Mouse (Mus musculus): ENCODE results near the gene Pip5k1b.
A peak's percentile ranks its signal among the peaks of the same experiment; 100 is the strongest.

Pip5k1b gene

DNA sequence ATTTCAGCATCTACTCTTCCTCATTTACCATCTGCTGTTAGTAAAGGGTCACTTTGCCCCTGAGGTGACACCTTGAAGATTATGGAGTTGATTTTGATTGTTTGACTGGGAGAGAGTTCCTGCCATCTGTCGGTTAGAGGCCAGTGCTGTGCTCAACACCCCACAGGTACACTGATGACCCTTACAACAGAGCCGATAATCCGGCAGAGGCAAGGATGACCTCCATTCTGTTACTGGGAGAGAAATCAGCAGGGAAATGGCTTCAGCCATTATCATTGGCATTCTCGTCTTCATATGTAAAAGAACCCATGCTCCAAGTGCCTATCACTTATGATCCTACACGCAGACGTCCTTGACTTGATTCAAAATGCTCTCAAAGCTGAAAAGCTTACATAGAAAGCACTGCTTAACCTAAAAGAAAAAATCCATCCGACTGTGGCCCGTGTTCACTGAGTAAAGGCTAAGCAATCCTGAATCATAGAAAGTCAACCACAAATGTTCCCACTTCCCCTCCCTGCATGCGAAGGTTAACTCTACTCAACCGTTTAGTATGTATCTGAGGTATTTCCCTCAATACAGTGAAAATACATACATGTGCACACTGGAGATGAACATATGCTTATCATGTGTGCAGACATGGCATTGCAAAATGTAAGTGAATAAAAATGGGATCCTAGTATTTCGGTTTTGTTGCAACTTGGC is 146.7 kb downstream of the Pip5k1b start:
- DNase-seq, result no peak

DNA sequence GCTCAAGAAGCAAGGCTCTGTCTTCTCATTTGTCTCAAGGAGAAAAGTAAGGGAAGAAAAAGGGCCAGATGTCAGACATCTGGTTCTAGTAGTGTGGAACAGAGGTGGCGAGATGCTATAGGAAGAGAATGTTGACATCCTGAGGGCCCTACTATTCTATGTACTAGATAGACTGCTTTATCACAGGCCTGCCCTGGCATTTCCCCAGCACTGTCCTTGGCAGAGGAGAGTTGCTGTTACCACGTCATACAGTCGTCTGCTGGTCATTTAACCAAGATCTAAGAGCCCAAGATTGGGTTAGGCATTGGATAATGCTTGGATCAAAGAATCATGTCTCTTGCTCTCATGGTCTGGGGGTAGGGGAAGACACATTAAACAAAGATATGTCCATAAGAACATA is 151.0 kb downstream of the Pip5k1b start:
- DNase-seq, result no peak

DNA sequence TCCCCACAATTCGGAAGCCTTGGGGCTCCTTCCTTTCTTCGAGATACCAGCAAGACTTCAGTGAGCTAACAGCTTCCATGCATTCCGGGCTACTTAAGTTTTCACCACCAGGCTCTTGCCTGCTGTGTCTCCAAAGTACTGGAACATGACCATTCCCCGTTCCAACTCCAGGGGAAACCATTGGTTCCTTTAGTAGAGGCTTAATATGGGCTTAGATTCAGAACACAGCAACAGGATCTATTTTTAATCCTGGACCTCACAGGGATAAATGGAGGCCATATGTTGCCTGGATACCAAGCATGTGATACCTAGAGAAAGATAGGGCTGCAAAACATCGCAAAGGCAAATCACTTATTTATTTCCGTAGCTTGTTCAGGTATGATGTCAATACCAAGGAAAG is 152.4 kb downstream of the Pip5k1b start:
- DNase-seq, result no peak

DNA sequence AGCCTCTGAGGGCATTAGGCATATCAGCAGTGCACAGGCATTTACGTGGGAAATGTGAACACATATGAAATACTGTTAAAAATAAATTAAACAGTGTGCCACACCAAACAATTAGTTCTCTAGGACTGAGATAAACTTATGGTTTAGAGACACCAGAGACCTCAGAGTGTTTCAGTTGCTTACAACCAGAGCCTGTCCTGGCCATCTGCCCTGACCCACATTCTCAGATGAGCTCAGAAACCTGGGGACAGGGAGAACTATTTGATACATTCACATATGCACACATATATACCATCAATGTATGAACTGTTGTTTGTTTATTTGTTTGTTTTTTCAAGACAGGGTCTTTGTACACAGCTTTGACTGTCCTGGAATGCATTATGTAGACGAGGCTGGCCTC is 161.8 kb downstream of the Pip5k1b start:
- DNase-seq, result no peak

DNA sequence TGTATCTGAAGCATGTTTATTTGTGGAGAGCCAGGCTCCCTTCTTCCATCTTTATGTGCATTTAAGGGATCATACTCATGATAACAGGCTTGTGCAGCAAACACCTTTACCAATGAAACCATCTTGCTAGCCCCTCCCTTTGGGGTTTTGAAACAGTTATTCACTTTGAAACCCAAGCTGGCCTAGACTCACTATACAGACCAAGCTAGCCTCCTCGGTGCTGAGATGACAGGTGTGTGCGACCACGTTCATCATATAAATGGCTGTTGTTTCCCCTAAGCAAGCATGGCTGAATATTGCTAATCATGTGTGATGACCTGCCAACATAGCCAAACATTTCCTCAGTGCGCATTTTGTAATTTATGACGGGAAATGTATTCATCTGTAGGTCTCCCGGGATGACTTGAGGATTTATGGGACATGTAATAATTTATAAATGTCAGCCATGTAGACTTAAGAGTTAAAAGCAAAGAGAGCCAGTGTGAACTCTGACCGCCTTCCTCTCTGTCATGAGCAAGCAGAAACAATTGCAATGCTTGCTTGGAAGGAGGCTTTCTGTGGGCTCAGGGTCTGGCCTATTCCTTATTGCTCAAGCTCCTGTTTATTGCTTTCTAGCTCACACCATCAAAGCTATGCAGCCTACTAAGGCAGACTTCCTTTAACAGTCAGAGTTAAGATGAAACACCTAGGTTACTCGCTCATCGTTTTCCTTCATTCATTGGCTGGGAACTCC is 164.0 kb downstream of the Pip5k1b start:
- DNase-seq, result no peak

DNA sequence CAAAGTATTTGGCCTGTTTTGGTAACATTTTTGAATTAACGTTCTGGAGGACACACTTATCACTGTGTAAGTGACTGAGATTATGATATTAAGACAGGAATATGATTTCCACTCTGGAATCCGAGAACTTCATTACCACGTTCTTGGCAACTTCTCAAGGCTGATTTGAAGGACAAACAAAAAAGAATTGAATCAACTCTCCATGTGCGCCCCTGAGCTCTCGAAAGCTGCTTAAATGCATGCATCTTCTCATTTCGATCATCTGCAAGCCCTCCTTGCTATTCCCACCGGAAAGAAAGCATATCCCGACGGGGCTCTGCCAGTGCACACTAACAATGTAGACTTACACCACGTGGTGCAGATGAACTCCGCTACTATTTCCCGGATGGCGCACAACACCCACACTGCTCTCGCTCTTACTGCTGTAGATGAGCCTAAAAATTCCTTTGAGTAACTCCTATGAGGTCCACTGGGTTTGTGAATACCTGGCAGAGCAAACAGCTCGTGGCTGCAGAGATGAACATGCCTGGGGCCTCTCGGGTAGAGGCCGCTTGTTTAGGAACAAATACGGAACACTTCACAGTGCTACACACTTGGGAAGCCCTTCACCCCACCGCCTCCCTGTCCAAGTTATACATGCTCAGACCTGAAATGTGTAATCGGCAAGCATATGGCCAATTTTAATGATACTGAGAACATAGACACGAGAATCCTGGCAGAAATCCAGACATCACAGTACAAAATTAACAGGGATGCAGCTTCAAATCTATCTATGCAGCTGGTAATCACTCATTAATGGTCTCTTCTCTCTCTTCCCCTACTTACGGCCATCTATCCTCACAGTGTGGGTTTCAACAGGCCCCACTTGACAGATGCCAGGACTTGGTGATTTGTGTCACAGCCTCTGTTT is 168.5 kb downstream of the Pip5k1b start:
- DNase-seq, result no peak

DNA sequence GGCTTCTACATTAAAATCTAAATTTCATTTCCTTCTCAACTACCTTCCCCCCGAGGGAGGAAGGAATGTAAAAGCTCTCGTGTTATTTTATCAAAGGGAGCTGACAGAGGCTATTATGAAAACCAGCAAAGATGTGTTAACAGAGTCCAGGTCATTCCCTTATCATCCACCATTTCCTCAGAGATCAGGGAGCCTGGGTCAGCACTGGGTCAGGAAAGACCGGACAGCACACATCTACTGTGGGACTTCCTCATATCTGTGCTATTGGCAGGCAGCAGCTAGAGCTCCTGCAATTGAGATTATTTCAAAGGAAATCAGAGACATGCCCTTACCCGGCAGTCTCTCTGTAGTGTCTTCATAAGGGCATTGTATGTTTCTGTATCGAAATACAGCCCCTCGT is 177.2 kb downstream of the Pip5k1b start:
- DNase-seq, result no peak

DNA sequence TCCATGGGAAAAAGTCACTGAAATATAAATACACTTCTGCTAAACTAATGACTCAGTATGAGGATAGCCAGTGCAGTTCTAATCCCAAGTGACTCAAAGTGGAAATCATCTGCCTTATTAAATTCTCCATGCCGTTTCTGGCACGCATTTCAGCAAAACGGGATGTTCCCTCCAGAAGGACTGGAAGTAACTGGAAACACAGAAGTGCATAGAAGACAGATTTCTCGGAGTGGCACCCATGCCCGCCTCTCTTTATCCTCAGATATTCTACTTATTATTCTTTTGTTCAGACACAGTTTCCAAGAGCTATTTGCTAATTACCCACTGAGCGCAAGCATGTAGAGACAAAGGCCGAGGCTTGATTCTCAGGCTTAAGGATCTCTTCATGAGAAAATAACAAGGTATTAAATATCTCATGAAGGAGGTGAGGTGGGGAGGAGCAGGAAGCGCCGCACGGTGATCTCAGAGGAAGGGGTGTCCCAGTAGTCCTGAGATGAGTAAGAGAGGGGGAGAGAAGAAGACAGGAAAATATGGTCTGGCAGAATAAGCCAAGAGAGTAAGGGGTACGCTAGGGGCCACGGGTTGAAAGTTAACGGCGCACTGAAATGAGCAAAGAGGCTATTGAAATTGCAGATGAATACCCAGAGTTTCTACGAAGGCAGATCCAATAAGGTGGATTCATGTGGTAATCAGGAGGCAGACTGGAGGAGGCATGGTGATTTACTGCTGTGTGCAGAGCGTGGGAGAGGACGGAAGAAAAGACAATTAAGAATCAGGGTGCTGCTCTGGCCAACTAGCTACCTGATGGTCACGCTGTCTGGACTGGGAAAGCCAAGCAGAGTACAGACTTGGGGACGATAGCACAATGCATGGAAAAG is 183.7 kb downstream of the Pip5k1b start:
- no peak for DNase-seq

DNA sequence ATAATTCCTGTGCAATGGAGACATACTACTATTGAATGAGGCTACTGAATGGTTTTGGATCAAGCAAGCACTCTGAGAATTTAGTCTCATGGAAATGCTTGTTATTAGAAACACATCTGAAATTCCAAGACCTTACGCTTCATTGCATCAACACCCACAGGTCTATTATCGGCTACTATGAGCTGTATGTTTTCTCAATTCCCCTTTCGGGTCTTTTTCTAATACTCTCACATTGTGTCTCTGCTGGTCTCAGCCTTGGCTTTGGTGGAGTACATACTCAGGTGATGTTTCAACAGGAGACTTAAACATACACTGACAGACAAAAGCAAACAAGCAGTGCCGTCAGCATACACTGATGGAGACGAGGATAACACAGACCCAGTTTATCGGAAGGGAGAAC is 187.3 kb downstream of the Pip5k1b start:
- no peak for DNase-seq

DNA sequence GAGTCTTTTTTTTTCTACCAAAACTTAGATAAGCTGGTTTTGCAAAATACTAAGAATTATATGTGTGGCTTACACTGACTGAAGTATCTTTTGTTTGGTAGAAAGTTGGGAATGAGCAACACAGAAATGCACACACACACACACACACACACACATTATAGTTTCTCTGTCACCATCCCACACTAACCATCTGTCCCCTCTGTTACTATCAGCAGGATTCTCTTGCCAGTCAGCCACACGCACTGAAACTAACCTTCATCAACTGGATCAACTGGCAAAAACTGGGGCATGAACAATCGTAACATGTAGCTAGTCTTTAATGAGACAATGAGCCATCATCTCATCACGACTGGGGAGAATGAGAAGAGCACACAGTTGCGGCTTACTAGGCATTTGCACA is 187.9 kb downstream of the Pip5k1b start:
- no peak for DNase-seq

DNA sequence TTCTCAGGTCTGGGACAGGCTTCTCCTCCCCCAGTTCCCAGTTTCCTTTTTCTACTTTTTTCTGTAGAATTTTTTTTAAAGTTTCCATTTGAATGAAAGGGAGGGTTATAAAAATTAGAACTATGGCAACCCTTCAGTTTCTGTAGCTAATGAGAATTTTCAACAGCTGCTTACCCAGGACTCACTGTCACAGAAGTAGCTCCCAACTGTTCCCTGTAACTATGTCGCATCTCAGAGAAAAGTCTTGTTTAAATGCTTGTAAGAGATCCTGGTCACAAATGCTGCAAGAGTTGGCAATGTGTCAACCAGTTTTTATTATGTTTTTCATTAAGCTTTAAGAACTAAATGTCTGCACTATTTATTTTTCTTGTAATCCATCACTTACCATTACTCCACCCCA is 188.9 kb downstream of the Pip5k1b start:
- DNase-seq, result no peak

DNA sequence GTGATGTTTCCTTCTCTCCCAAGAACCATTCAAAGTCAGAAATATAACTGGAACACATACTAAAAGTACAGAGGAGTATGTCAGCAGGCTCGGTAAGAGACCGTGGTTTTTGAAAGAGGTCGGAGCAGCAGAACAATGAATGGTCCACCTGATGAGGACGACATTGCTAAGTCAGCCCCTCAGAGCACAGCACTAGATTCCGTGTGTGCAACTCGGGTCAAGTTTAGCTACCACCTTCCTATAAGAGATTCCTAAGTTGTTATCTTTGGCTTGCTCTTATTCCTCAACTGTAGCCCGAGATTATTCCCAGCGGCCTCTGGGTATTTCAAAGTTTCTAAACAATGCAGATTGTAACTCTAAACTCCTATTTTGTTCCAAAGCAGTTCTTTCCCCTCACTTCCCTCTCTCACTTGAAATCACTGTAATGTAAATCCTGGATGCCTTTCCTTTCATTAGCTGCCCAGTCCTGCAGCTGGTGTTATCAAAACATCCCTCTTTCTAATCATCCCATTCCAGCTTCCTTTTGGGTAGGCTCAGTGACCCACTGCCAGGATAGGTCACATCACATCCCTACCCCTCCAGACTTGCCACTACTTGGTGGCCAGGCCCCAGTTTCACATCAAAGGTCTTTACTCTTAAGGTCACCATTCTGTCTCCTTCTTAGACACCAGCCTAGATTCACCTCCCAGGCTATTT is 192.9 kb downstream of the Pip5k1b start:
- DNase-seq, result no peak

DNA sequence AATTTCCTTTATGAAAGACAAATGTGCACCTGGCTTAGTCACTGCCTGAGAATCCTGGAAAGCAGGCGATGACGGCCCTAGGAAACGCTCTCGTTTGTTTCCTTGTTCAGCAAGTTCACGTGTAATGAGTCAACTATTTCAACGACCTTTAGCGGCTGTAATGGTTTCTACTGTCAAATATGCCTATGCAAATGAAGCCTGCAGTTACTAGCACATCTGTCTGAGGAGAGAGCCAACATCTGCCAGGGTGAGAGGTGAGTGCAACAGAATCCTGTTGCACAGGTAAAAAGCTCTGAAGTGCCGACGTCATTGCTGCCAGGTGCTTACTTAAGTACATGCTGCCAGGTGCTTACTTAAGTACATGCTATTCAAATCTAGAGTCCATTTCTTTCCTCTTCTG is 196.4 kb downstream of the Pip5k1b start:
- DNase-seq, result no peak

DNA sequence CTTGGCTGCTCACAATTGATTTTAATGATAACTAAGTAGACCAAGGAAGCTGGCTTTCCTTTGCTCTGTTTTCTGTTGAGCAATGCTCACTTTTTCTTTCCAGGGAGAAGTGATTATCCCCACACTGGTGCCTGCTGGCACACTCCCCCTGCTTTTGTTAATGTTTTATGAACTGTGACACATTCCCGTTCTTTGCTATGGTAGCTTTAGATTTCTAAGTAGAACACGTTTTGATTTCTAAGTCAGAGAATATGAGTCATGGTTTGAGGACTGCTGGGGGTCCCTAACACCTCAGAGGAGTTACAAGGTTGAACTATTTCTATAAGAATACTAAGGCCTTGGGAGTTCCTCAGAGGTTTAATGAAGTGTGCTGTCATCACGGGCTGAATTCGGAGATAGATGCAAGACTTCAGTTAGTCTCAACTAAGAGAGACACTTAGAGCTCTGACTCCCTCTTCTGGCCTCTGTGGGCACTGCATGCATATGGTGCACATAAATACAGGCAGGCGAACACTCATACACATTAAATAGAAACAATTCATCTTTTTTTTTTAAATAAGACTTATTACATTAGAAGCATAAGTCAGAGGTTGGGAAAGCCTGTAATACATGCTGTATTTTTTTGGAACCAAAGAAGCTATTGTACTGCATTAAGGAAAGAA is 203.2 kb downstream of the Pip5k1b start:
- DNase-seq, result no peak

DNA sequence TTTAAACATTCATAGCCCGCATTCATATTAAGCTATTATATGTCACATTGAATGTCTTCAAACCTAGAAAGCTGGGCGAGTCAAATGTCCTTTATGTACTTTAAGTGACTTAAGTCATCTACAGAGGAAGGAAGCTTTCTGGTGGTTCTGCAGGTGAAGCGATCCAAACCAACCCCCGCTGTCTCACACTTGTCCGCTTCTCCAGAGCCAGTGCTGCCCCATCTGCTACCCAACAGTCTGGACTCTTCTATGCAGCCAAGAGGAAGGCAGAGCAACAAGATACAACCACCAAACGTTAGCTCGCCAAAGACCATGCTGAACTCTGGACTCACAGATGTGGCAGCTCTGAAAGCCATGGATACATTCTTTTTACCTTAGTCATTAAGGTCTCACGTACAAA is 211.2 kb downstream of the Pip5k1b start:
- DNase-seq, result no peak

DNA sequence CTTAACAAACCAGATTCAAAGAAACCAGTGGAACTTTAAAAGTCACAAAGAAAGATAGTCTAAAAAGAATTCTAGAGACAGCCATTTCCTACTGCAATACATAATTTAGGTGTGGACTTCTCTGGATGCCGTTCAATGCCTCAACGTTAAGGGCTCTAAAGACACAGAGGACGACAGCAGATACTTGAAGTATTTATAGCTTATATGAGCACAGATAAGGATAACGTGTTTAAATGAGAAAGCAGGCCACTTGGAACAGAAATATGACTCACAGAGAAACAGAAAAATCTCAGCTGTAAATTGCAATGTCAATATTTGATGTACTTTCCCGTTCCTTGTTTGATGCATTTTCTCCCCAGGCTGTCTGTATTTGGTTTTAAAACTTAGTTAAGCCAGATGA is 212.9 kb downstream of the Pip5k1b start:
- no peak for DNase-seq

DNA sequence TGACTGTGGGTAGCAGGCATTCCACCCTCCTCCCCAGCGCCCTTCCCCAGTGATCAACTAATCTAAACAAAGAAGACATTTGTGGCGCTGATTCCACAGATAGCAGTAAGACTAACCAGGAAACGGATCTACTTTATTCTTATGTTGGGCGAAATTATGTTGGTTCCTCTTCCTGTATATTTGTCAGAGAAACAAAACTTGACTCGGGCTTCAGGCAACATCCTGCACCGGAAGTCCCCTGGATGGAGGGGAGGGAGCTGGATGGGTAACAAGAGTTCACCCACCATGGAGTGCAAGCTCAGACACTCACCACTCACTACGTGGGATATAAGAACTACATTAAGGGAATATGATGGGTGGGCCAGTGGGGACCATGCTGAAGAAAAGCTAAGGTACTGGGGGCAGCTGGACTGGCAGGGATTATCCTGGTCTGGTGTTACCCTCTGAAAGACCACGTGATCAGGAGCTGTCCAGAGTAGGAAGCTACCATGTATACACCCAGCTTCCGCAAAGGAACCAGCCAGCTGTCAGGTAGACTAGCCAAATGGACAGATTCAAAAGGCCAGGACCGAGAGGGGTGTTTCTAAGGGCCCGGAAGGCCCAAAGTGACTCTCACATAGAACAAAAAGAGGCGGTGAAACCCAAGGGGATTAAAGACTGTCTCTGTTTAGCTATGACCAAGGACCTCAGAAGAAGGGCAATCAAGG is 219.1 kb downstream of the Pip5k1b start:
- DNase-seq, result peak; percentile 17

DNA sequence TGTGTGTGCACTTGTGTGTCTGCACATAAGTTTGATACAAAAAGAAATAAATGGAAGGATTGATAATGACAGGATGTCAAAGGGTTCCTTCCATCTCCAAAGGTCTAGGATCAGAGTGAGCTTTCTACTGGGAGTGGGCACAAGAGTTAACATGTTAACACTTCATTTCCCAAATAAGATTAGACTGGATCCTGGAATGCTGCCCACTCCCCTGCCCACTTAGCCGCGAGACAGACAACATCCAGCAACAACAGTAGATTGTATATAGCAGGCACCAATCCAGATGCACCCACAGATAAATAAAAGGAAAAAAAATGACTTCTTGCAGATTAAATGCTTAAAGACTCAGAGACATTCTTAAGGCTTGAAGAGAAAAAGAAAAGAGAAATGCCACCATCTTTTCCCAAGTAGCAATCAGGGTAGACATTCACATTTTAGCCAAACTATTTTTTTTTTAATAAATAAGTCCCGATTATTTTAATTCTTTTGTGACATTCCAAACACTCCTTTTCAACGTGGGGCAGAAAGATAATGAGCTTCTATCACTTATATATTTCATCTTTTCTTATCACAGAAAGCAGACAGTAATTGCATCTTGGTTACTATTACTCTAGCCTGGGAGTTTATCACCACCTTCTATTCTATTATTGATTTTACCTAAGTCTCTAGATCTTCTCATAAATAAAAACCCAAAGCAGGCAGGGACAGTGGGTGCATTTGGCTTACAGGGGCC is 219.9 kb downstream of the Pip5k1b start:
- no peak for DNase-seq

DNA sequence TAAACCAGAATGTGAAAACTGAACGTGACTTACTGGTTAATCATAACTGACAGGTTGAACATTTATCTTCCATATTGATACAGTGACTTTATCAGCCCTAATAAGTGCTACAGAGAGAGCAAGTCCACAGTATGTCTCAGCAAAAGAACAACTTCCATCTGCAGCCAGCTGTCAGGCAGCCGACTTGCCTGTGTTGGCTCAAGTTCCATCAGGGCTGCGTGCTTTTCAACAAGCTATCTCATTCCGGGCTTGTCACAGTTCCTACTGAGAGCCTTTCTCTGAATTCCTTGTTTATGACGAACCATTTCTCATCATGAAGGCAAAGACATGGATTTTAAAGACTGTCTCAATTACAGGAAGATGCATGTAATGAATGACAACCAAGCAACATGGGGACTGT is 222.7 kb downstream of the Pip5k1b start:
- DNase-seq, result peak; percentile 65

DNA sequence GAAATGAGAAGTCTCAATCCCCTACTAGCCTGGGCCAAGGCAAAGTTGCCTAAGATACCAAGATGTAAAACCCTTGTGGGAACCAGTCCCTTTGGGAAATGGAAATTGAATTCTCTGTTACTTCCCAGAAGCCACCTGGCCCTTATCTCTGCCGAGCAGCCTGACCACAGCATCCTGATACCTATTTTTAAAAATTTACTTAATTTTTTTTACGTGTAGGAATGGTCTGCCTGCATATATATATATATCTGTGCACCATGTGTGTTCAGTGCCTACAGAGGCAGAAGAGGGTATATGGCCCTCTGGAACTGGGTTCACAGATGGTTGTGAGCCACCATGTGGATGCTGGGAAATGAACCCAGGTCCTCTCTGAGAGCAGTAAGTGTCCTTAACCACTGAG is 224.4 kb downstream of the Pip5k1b start:
- DNase-seq, result no peak
